Mouse (Mus musculus): ENCODE measurements around the gene Uts2r. TPM values are rescaled to one million over a fixed set of nuclear protein-coding genes. Genes with fewer than 3 reads are reported as not detected.

Gene Uts2r
- total and polyA plus RNA-seq, 2 experiments: not detected

DNA sequence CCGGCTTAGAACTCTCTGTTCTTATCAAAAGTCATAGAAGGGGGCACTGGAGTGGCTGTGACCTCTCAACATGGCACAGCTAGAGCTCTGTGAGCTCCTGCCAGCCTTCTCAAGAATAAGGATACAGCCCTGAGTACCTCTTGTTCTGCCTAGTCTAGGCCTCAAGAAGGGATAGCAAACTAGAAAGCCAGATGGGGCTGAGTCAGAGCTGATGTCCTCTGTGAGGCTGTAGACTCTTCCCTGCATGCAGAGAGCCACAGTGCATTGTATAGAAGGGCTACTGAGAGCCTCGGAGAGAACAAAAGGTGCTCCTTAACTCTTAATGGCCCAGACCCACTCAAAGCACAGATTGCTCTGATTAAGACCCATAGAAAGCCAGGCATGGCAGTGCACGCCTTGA, 14.2 kb downstream of the Uts2r start:
- H3K27me3 ChIP-seq (ENCODE audit: control insufficient read depth, insufficient read depth, low read length): no peaks in the 10 kb centered on the region
- H3K27ac ChIP-seq (replicated peaks; ENCODE audit: insufficient read depth, low read depth, low read length): no peak overlapping the region
- 82% methylated on average over 3 of the region's 3 CpGs for WGBS
- no peak for DNase-seq (ENCODE audit: extremely low read depth, low read depth, low spot score)
- no peaks in the 10 kb centered on the region for H3K36me3 ChIP-seq (ENCODE audit: control insufficient read depth, insufficient read depth, low read length)
- TF ChIP-seq POLR2A (IDR thresholded peaks at IDR 0.05; ENCODE audit: extremely low read depth, insufficient read depth, low read length): no peak
- TF ChIP-seq CTCF (IDR thresholded peaks at IDR 0.05; ENCODE audit: low read depth, low read length): no peak
- no peaks in the 10 kb centered on the region for H3K79me2 ChIP-seq (ENCODE audit: control insufficient read depth, insufficient read depth, low read length)
- no peaks in the 10 kb centered on the region for H3K4me1 ChIP-seq (ENCODE audit: control insufficient read depth, insufficient read depth, low read length)
- no peak overlapping the region for H3K4me3 ChIP-seq (ENCODE audit: insufficient read depth, low read depth, low read length)
- H3K9ac ChIP-seq (ENCODE audit: low read depth, low read length): no peak overlapping the region

DNA sequence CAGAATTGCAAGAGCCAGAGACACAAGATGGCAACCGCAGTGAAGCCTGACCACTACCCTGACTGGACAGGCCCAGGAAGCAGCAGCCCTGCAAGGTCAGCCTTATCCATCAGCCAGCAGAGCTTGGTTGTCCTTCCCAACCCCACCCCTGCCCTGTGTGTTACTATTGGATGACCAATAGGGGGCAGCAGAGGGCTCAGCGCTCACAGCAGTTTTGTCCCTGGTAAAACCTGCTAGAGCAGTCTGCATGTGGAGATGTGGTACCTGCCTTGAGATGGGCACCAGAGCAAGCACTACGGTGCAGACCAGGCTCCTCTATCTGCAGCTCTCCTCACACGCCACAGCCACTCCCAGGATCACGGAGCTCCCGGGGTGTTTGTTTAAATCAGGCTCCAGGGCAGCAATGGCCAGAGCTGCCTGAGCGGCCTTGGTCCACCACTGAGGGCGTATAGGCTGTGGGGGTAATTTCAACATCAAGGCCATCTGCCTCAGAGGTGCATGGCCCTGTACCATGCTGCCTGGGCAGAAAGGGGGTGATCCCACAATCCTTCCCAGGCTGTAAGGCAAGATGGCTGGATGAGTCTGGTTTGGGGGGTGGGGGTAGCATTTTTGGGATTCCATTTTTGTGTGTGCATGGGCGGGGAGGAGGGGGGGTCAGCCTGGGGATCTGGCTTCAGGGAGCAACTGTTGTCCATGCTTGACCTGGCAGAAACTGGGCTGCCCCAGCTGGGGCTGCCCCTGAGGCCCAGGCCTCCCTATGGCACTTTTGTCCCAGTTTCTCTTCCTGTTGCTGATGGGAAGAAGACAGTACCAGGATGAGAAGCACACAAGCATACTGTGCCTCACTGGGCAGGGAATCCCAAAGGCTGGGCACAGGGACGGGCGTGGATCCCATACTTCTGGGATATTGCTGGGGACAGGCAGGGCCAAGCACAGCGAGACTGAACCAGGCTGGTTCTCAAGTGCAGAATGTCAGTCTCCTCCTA, 16.5 kb downstream of the Uts2r start:
- WGBS: 55% methylated on average over 12 of the region's 12 CpGs
- H3K27me3 ChIP-seq (ENCODE audit: control insufficient read depth, insufficient read depth, low read length): no peaks in the 10 kb centered on the region
- H3K9ac ChIP-seq (ENCODE audit: low read depth, low read length): no peak overlapping the region

DNA sequence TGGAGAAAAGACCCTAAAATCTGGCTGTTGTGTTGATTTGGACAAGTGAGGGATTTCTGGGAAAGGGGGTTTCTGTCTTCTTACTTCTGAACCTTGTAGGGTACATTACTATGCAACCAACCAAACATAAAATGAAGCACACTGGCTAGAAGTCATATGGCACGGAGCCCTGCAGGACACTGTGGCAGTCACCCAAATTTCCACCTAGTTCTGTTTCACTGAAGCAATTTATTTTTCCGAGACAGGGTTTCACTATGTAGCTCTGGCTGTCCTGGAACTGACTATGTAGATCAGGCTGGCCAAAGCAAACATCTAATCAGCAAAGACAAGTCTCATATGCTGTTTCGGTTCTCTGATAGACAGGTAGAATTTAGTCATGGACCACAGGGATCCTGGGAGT, 29.6 kb downstream of the Uts2r start:
- no peaks in the 10 kb centered on the region for H3K36me3 ChIP-seq (ENCODE audit: control insufficient read depth, insufficient read depth, low read length)
- WGBS: 21% methylated on average over 3 of the region's 3 CpGs
- no peaks in the 10 kb centered on the region for H3K27me3 ChIP-seq (ENCODE audit: control insufficient read depth, insufficient read depth, low read length)
- no peak overlapping the region for H3K4me3 ChIP-seq (ENCODE audit: insufficient read depth, low read depth, low read length)
- TF ChIP-seq CTCF (IDR thresholded peaks at IDR 0.05; ENCODE audit: low read depth, low read length): no peak
- no peak for TF ChIP-seq POLR2A (IDR thresholded peaks at IDR 0.05; ENCODE audit: extremely low read depth, insufficient read depth, low read length)
- no peaks in the 10 kb centered on the region for H3K79me2 ChIP-seq (ENCODE audit: control insufficient read depth, insufficient read depth, low read length)
- no peak overlapping the region for H3K9ac ChIP-seq (ENCODE audit: low read depth, low read length)
- DNase-seq (ENCODE audit: extremely low read depth, low read depth, low spot score): peak; percentile 75
- peaks cover 6% of the 10 kb centered on the region for H3K4me1 ChIP-seq (ENCODE audit: control insufficient read depth, insufficient read depth, low read length)
- H3K27ac ChIP-seq (replicated peaks; ENCODE audit: insufficient read depth, low read depth, low read length): no peak overlapping the region

More for the DNA sequence above, 16.5 kb downstream of the Uts2r start:
- peak; percentile 40 for DNase-seq (ENCODE audit: extremely low read depth, low read depth, low spot score)
- H3K4me3 ChIP-seq (ENCODE audit: insufficient read depth, low read depth, low read length): no peak overlapping the region
- TF ChIP-seq POLR2A (IDR thresholded peaks at IDR 0.05; ENCODE audit: extremely low read depth, insufficient read depth, low read length) (no peak), CTCF (IDR thresholded peaks at IDR 0.05; ENCODE audit: low read depth, low read length) (peak; percentile 92)
- no peaks in the 10 kb centered on the region for H3K79me2 ChIP-seq (ENCODE audit: control insufficient read depth, insufficient read depth, low read length)
- H3K27ac ChIP-seq (replicated peaks; ENCODE audit: insufficient read depth, low read depth, low read length): no peak overlapping the region
- H3K4me1 ChIP-seq (ENCODE audit: control insufficient read depth, insufficient read depth, low read length): no peaks in the 10 kb centered on the region
- no peaks in the 10 kb centered on the region for H3K36me3 ChIP-seq (ENCODE audit: control insufficient read depth, insufficient read depth, low read length)

GRCm38 (mm10) chr11:121192742-121193141, 32.7 kb downstream of the Uts2r start:
- DNase-seq (ENCODE audit: extremely low read depth, low read depth, low spot score): no peak
- Histone ChIP-seq H3K79me2 (ENCODE audit: control insufficient read depth, insufficient read depth, low read length) (no peaks in the 10 kb centered on the region), H3K4me3 (ENCODE audit: insufficient read depth, low read depth, low read length) (no peak overlapping the region)

DNA sequence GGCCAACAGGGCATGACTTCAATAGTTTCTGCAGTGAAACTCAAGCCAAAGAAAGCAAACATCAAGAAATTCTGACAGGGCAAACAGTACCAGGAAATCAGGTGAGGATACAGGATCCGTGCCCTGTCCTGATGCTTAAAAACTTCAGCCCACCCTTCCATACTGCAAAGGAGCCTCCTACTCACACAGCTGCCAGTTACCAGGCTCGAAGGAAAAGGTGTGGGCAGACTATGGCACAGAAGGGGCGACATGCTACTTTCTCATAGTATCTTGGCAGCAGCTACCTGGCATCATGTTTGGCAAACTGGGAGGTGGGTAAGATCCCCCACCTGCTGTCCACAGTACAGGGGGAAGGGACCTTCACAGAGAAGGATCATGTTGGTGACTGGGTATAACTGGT, 33.3 kb downstream of the Uts2r start:
- H3K36me3 ChIP-seq (ENCODE audit: control insufficient read depth, insufficient read depth, low read length): no peaks in the 10 kb centered on the region

More at GRCm38 (mm10) chr11:121192742-121193141, 32.7 kb downstream of the Uts2r start:
- no peaks in the 10 kb centered on the region for H3K36me3 ChIP-seq (ENCODE audit: control insufficient read depth, insufficient read depth, low read length)
- no peak overlapping the region for H3K27ac ChIP-seq (replicated peaks; ENCODE audit: insufficient read depth, low read depth, low read length)
- H3K4me1 ChIP-seq (ENCODE audit: control insufficient read depth, insufficient read depth, low read length): peaks cover 6% of the 10 kb centered on the region
- H3K27me3 ChIP-seq (ENCODE audit: control insufficient read depth, insufficient read depth, low read length): no peaks in the 10 kb centered on the region
- WGBS: 85% methylated on average over 2 of the region's 2 CpGs
- H3K9ac ChIP-seq (ENCODE audit: low read depth, low read length): no peak overlapping the region
- TF ChIP-seq POLR2A (IDR thresholded peaks at IDR 0.05; ENCODE audit: extremely low read depth, insufficient read depth, low read length) (no peak), CTCF (IDR thresholded peaks at IDR 0.05; ENCODE audit: low read depth, low read length) (no peak)

GRCm38 (mm10) chr11:121198622-121199021, 38.6 kb downstream of the Uts2r start:
- Histone ChIP-seq H3K27ac (replicated peaks; ENCODE audit: insufficient read depth, low read depth, low read length) (no peak overlapping the region), H3K4me1 (ENCODE audit: control insufficient read depth, insufficient read depth, low read length) (0 out of 2 replicates have a peak, but pooled peaks cover 3% of the 10 kb centered on the region), H3K36me3 (ENCODE audit: control insufficient read depth, insufficient read depth, low read length) (no peaks in the 10 kb centered on the region), H3K27me3 (ENCODE audit: control insufficient read depth, insufficient read depth, low read length) (no peaks in the 10 kb centered on the region), H3K79me2 (ENCODE audit: control insufficient read depth, insufficient read depth, low read length) (no peaks in the 10 kb centered on the region), H3K4me3 (ENCODE audit: insufficient read depth, low read depth, low read length) (no peak overlapping the region), H3K9ac (ENCODE audit: low read depth, low read length) (no peak overlapping the region)
- WGBS: 70% methylated on average over 2 of the region's 2 CpGs
- TF ChIP-seq POLR2A (IDR thresholded peaks at IDR 0.05; ENCODE audit: extremely low read depth, insufficient read depth, low read length) (no peak), CTCF (IDR thresholded peaks at IDR 0.05; ENCODE audit: low read depth, low read length) (no peak)
- no peak for DNase-seq (ENCODE audit: extremely low read depth, low read depth, low spot score)

More for the DNA sequence above, 33.3 kb downstream of the Uts2r start:
- no peak overlapping the region for H3K4me3 ChIP-seq (ENCODE audit: insufficient read depth, low read depth, low read length)
- no peak overlapping the region for H3K27ac ChIP-seq (replicated peaks; ENCODE audit: insufficient read depth, low read depth, low read length)
- 82% methylated on average over 3 of the region's 3 CpGs for WGBS
- H3K79me2 ChIP-seq (ENCODE audit: control insufficient read depth, insufficient read depth, low read length): no peaks in the 10 kb centered on the region
- no peak overlapping the region for H3K9ac ChIP-seq (ENCODE audit: low read depth, low read length)
- DNase-seq (ENCODE audit: extremely low read depth, low read depth, low spot score): no peak
- no peaks in the 10 kb centered on the region for H3K27me3 ChIP-seq (ENCODE audit: control insufficient read depth, insufficient read depth, low read length)
- peaks cover 6% of the 10 kb centered on the region for H3K4me1 ChIP-seq (ENCODE audit: control insufficient read depth, insufficient read depth, low read length)
- TF ChIP-seq POLR2A (IDR thresholded peaks at IDR 0.05; ENCODE audit: extremely low read depth, insufficient read depth, low read length) (no peak), CTCF (IDR thresholded peaks at IDR 0.05; ENCODE audit: low read depth, low read length) (no peak)
